Mouse (Mus musculus) monocyte, adult 5-6 weeks (primary cell): ENCODE results near the gene Fbxo44. TPM values are rescaled to one million over a fixed set of nuclear protein-coding genes. Genes with fewer than 3 reads are reported as not detected.
"Not testable (repeated sequence)": the region's sequence is repeated elsewhere in the genome, so short reads cannot be mapped to it uniquely, and the experiment has no call there.

Source experiments
- ATAC-seq: fragments of 153-309, 156-312 bp; replicated peaks from 2 replicates; pipeline ENCODE4 v1.8.0; 2017; ENCODE audit warnings: mild to moderate bottlenecking; ENCODE audit not compliant: low TSS enrichment, insufficient number of reproducible peaks, severe bottlenecking, poor library complexity, low FRiP score
- total RNA-seq: library from RNA; stranded (forward); fragments of 200-1000, 200-491, 200-594 nt; gene quantifications from 3 replicates; pipeline ENCODE4 v1.2.3, GENCODE M21; 2017

Gene Fbxo44
- total RNA-seq: 1.5 to 3.5 TPM (median 2.6 TPM) in 3 replicates

- no peak for ATAC-seq
These were observed at the start of gene Fbxo44, which contains the start of gene Fbxo2 for GRCm38 (mm10) chr4:148160436-148161390. Gene Fbxo44 (minus strand): TSS chr4:148160482. Gene Fbxo2 (plus strand): TSS chr4:148160621.

GRCm38 (mm10) chr4:148204873-148205232 is 44.6 kb upstream of the Fbxo44 start:
- ATAC-seq: no peak

- no peak for ATAC-seq
These were observed 44.0 kb upstream of the Fbxo44 start for GRCm38 (mm10) chr4:148204061-148204872.

- no peak for ATAC-seq
These were observed 43.3 kb upstream of the Fbxo44 start for GRCm38 (mm10) chr4:148203557-148203956.

- no peak for ATAC-seq
These were observed 38.4 kb upstream of the Fbxo44 start for GRCm38 (mm10) chr4:148198721-148199120.

- no peak for ATAC-seq
These were observed 34.1 kb upstream of the Fbxo44 start for GRCm38 (mm10) chr4:148194400-148194799.

- ATAC-seq: no peak
These were observed 32.5 kb upstream of the Fbxo44 start for GRCm38 (mm10) chr4:148192707-148193245.

- not testable (repeated sequence) for ATAC-seq
These were observed 28.5 kb upstream of the Fbxo44 start for GRCm38 (mm10) chr4:148188767-148189166.

GRCm38 (mm10) chr4:148185819-148186218 is 25.5 kb upstream of the Fbxo44 start:
- ATAC-seq: no peak

- no peak for ATAC-seq
These were observed 24.3 kb upstream of the Fbxo44 start for GRCm38 (mm10) chr4:148184564-148184963.

- no peak for ATAC-seq
These were observed 22.1 kb upstream of the Fbxo44 start for GRCm38 (mm10) chr4:148182363-148182762.

GRCm38 (mm10) chr4:148181483-148181882 is 21.2 kb upstream of the Fbxo44 start:
- no peak for ATAC-seq

GRCm38 (mm10) chr4:148177716-148178115 is 17.4 kb upstream of the Fbxo44 start:
- no peak for ATAC-seq

GRCm38 (mm10) chr4:148176603-148177002 is 16.3 kb upstream of the Fbxo44 start:
- not testable (repeated sequence) for ATAC-seq

- ATAC-seq: no peak
These were observed 14.2 kb upstream of the Fbxo44 start for GRCm38 (mm10) chr4:148174495-148174862.

- ATAC-seq: no peak
These were observed 13.7 kb upstream of the Fbxo44 start for GRCm38 (mm10) chr4:148173811-148174494.

- no peak for ATAC-seq
These were observed 11.0 kb upstream of the Fbxo44 start for GRCm38 (mm10) chr4:148171261-148171660.

GRCm38 (mm10) chr4:148170842-148171241 is 10.6 kb upstream of the Fbxo44 start:
- no peak; the same call in 1 of the 2 replicates for ATAC-seq

- no peak for ATAC-seq
These were observed 9.3 kb upstream of the Fbxo44 start for GRCm38 (mm10) chr4:148169586-148169985.
